Mouse (Mus musculus): ENCODE measurements around the gene Fuz. TPM values are rescaled to one million over a fixed set of nuclear protein-coding genes. Genes with fewer than 3 reads are reported as not detected.

The Fuz gene
- polyA plus RNA-seq, 1 experiment from 2014 or later: 30.1 TPM

DNA sequence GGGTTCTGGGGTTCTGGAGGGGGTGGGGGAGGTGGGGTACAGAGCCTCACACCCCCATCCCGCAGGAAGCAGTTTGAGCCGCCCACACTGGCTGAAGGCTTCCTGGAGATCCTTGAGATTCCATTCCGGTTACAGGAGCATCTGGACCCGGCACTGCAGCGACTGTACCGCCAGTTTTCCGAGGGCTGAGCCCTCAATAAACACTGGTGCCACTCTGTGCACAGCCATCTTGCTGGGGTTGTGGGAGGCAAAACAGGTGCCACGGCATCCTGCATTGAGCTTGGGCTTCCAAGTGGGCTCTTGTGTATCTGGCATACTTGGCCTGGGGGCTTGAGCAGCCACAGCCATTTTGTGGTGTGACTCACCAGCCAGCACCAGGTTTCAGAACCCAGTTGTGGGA is 33.4 kb upstream of the Fuz start:
- no peak overlapping the region for H3K9ac ChIP-seq
- no peak overlapping the region for H3K4me2 ChIP-seq (replicated peaks)
- H3K27ac ChIP-seq (replicated peaks): no peak overlapping the region
- peaks cover 56% of the 10 kb centered on the region for H3K36me3 ChIP-seq
- H3K9me3 ChIP-seq (replicated peaks): no peaks in the 10 kb centered on the region
- H3K4me3 ChIP-seq (replicated peaks): no peak overlapping the region
- ATAC-seq (ENCODE audit: insufficient number of reproducible peaks, low FRiP score, low TSS enrichment, low read depth): no peak
- H3K4me1 ChIP-seq: peaks cover 71% of the 10 kb centered on the region
- WGBS: 76% methylated on average over 8 of the region's 8 CpGs
- H3K27me3 ChIP-seq: no peaks in the 10 kb centered on the region

DNA sequence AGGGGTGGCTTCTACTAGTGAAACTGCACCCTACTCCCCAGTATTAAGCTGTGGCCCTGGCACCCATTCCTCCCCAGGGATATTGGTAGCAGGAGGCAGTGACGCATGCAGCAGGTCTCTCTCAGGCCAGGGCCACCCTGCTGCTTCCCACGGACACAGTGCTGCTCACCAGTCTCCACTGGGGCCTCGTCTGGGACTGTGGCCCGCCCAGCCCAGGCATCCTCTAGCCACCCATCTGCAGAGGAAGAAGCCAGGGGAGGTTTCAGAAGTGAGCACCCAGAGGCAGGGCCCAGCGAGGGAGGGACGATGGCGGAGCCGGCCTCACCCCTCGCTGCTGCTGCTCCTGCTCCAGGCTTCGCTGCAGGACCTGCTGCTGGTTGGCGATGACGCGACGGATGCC is 32.7 kb upstream of the Fuz start:
- Histone ChIP-seq H3K36me3 (peaks cover 56% of the 10 kb centered on the region), H3K27me3 (no peaks in the 10 kb centered on the region), H3K27ac (replicated peaks) (no peak overlapping the region), H3K4me3 (replicated peaks) (no peak overlapping the region), H3K9ac (no peak overlapping the region), H3K9me3 (replicated peaks) (no peaks in the 10 kb centered on the region), H3K4me2 (replicated peaks) (no peak overlapping the region), H3K4me1 (peaks cover 71% of the 10 kb centered on the region)
- WGBS: 80% methylated on average over 14 of the region's 14 CpGs
- no peak for ATAC-seq (ENCODE audit: insufficient number of reproducible peaks, low FRiP score, low TSS enrichment, low read depth)

DNA sequence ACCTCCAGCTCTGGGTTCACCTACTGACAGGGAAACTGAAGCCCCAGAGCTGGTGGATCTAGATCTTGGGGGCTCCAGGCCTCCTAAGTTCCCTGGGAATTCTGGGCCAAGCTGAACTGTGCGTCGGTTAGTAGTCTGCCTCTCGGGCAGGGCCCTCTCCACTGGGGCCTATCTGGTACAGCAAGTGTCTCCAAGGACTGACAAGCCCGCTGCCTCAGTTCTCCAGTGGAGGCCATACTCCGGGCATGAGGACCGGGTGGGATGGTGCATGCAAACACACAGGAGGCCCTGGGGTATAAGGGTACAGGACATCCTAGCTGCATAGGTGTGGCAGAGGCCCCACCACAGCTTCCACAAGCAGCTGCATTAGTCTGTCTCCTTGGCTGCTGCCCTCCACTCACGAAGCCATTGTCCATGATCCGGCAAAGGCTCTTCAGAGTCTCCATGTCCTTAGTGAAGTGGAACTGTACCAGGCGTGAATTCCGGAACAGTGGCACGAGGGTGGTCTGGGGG is 31.8 kb upstream of the Fuz start:
- no peaks in the 10 kb centered on the region for H3K27me3 ChIP-seq
- H3K4me2 ChIP-seq (replicated peaks): no peak overlapping the region
- H3K27ac ChIP-seq (replicated peaks): no peak overlapping the region; the same call in 1 of the 2 replicates
- H3K4me1 ChIP-seq: peaks cover 65% of the 10 kb centered on the region
- 86% methylated on average over 11 of the region's 11 CpGs for WGBS
- peaks cover 56% of the 10 kb centered on the region for H3K36me3 ChIP-seq
- no peak overlapping the region for H3K9ac ChIP-seq
- ATAC-seq (ENCODE audit: insufficient number of reproducible peaks, low FRiP score, low TSS enrichment, low read depth): no peak
- no peak overlapping the region for H3K4me3 ChIP-seq (replicated peaks)
- H3K9me3 ChIP-seq (replicated peaks): no peaks in the 10 kb centered on the region

DNA sequence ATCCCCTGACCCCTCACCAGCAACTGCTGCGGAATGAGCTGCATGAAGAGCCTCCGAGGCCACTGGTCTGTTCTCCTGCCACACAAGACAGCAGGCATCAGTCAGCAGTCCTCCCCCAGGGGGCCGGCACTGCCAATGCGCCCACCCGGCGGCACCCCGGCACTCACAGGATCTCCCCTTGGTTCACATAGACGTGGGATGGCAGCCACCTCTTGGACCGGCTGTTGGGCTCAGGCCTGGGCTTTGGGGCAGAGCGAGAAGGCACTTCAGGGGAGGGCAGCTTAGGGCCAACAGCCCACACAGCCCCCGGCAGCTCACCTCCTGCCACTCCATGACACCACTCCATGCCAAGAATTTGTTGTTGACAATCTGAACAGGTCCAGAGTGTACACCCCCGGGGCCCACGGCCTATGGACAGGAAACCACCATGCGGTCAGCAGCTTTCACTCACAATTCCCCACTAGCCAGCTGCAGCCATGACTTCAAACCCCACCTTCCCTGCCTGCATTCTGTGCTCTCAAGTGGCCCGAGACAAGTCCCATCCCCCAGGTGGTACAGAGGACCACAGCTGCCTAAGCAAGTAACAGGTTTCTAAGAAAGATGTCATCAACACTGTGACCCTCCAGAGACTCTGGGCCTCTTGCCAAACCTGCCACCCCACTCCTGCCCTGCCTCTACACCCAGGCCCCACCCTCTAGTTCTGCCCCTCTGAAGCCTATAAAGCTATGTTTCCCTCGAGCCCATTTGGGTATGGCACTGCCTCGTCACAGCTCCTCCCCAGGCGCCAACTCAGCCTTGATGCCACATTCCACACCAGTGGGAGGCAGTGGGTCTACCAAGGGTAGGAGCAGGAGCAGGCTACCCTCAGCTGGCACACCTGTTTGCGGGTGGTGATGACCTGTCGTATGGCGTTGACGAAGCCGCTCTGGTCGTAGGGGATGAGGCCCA is 31.0 kb upstream of the Fuz start:
- ATAC-seq (ENCODE audit: insufficient number of reproducible peaks, low FRiP score, low TSS enrichment, low read depth): no peak
- H3K4me3 ChIP-seq (replicated peaks): no peak overlapping the region
- no peaks in the 10 kb centered on the region for H3K27me3 ChIP-seq
- peaks cover 64% of the 10 kb centered on the region for H3K4me1 ChIP-seq
- WGBS: 78% methylated on average over 24 of the region's 24 CpGs
- peaks cover 52% of the 10 kb centered on the region for H3K36me3 ChIP-seq
- H3K9ac ChIP-seq: no peak overlapping the region
- H3K4me2 ChIP-seq (replicated peaks): no peak overlapping the region
- no peaks in the 10 kb centered on the region for H3K9me3 ChIP-seq (replicated peaks)
- H3K27ac ChIP-seq (replicated peaks): peak overlapping the region; percentile 74

DNA sequence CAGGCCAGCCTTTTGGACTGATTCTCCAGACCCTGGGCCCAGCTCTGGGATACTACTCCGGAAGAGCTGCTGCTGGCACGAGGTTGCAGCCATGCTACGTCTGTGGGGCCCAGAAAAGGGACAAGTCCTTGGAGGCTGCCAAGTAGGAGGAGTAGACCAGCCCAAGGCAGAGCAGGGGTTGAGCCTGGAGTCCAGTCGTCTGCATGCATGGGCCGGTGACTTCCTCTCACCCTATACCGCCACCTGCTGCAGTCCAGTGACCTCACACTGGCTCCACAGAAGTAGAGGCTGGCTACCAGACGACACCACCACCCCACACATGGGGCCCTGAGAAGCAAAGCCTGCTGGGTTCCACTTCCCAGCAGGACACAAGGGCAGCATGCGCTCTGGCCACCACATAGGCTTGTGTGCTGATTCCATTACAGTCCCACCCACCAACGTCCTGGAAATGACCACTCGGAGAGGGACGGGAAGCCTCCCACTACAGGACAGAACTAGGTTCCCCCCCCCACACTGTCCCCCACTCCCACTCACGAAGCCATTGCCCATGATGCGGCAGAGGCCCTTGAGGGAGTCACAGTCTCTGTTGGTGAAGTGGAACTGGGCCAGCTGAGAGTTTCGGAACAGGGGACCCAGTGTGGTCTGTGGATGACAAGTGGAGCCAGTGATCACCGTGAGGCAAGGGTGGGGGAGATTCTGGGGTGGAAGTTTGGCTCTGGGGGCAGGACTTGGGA is 29.4 kb upstream of the Fuz start:
- no peaks in the 10 kb centered on the region for H3K27me3 ChIP-seq
- WGBS: 45% methylated on average over 15 of the region's 15 CpGs
- H3K27ac ChIP-seq (replicated peaks): peak overlapping the region; percentile 74
- H3K4me2 ChIP-seq (replicated peaks): peak overlapping the region; percentile 89
- peak overlapping the region; percentile 95 for H3K4me3 ChIP-seq (replicated peaks)
- H3K9me3 ChIP-seq (replicated peaks): no peaks in the 10 kb centered on the region
- peaks cover 48% of the 10 kb centered on the region for H3K36me3 ChIP-seq
- H3K9ac ChIP-seq: no peak overlapping the region; the same call in 1 of the 2 replicates
- ATAC-seq (ENCODE audit: insufficient number of reproducible peaks, low FRiP score, low TSS enrichment, low read depth): no peak
- peaks cover 56% of the 10 kb centered on the region for H3K4me1 ChIP-seq

DNA sequence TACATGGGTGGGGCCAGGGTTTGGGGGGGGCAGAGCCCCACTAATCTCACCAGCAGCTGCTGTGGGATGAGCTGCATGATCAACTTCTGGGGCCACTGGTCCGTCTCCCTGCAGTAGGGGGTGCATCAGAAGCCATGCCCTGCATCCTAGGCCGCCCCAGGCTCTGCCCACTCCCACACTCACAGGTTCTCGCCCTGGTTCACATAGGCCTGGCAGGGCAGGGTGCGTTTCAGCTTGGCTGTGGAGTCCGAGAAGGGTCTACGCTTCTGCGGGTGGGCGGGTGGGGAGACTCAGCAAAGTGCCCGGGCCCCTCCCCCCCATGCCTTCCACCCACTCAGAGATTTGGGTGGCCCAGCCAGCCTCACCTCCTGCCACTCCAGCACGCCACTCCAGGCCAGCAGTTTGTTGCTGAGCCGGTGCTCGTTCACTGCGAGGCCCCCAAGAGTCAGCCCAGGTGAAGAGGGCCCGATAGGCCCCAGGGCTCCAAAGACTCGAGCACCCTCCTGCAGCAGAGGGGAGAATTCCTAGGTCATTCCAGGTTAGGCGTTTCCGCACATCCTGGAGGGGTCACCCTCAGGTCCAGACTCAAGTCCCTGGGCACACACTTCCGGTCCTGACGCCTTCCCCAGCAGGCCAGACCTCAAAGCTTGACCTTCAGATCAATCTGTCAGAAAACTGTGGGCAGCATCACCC is 28.7 kb upstream of the Fuz start:
- Histone ChIP-seq H3K9me3 (replicated peaks) (no peaks in the 10 kb centered on the region), H3K4me1 (peaks cover 56% of the 10 kb centered on the region), H3K4me3 (replicated peaks) (peak overlapping the region; percentile 95), H3K27me3 (no peaks in the 10 kb centered on the region), H3K4me2 (replicated peaks) (peak overlapping the region; percentile 89), H3K27ac (replicated peaks) (peak overlapping the region; percentile 100), H3K9ac (peak overlapping the region; percentile 27), H3K36me3 (peaks cover 41% of the 10 kb centered on the region)
- no peak for ATAC-seq (ENCODE audit: insufficient number of reproducible peaks, low FRiP score, low TSS enrichment, low read depth)
- 59% methylated on average over 19 of the region's 19 CpGs for WGBS

DNA sequence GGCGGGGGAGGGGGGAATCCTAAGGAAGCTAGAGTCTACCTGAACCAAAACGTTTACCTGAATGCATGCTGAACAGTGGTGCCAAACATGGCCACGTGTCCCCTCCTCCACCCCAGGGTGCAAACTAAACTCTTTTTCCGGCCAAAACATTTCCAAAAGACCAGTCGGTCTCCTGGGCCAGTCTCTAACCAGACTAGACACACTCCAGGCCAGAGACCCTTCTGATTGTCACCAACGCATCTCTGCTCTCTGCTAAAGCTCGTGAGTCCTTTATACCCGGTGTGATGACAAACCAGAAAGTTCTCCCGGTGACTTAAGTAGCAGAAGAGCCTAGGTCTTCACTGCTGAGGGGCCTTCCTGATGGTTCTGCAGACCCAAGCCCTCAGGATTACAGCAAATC is 28.1 kb upstream of the Fuz start:
- ATAC-seq (ENCODE audit: insufficient number of reproducible peaks, low FRiP score, low TSS enrichment, low read depth): no peak
- H3K36me3 ChIP-seq: peaks cover 35% of the 10 kb centered on the region
- no peaks in the 10 kb centered on the region for H3K27me3 ChIP-seq
- 39% methylated on average over 9 of the region's 9 CpGs for WGBS
- H3K9ac ChIP-seq: peak overlapping the region; percentile 100
- peak overlapping the region; percentile 89 for H3K4me2 ChIP-seq (replicated peaks)
- H3K4me3 ChIP-seq (replicated peaks): peak overlapping the region; percentile 95
- H3K9me3 ChIP-seq (replicated peaks): no peaks in the 10 kb centered on the region
- peak overlapping the region; percentile 100 for H3K27ac ChIP-seq (replicated peaks)
- H3K4me1 ChIP-seq: peaks cover 56% of the 10 kb centered on the region

DNA sequence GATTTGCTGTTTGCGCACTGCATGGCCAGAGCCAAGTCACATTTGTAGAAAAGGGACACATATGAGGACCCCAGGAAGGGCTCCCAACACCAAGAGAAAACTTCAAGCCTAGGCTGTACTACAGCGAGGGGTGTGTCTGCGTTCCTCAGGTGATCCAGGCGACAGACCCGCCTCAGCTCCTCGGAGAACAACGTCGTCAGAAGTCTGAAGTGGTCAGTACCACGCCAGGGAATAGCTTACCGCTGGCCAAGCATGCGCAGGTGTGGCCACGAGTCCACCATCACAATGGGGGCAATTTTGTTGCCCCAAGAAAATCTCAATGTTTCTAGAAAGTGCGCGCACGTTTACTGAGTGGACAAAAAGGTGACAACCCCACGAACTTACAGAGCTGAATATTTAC is 27.4 kb upstream of the Fuz start:
- H3K36me3 ChIP-seq: peaks cover 28% of the 10 kb centered on the region
- 4% methylated on average over 16 of the region's 16 CpGs for WGBS
- H3K9me3 ChIP-seq (replicated peaks): no peaks in the 10 kb centered on the region
- peak overlapping the region; percentile 100 for H3K27ac ChIP-seq (replicated peaks)
- H3K4me2 ChIP-seq (replicated peaks): peak overlapping the region; percentile 89
- H3K9ac ChIP-seq: peak overlapping the region; percentile 100
- ATAC-seq (ENCODE audit: insufficient number of reproducible peaks, low FRiP score, low TSS enrichment, low read depth): no peak
- peaks cover 54% of the 10 kb centered on the region for H3K4me1 ChIP-seq
- H3K4me3 ChIP-seq (replicated peaks): peak overlapping the region; percentile 95
- H3K27me3 ChIP-seq: no peaks in the 10 kb centered on the region

DNA sequence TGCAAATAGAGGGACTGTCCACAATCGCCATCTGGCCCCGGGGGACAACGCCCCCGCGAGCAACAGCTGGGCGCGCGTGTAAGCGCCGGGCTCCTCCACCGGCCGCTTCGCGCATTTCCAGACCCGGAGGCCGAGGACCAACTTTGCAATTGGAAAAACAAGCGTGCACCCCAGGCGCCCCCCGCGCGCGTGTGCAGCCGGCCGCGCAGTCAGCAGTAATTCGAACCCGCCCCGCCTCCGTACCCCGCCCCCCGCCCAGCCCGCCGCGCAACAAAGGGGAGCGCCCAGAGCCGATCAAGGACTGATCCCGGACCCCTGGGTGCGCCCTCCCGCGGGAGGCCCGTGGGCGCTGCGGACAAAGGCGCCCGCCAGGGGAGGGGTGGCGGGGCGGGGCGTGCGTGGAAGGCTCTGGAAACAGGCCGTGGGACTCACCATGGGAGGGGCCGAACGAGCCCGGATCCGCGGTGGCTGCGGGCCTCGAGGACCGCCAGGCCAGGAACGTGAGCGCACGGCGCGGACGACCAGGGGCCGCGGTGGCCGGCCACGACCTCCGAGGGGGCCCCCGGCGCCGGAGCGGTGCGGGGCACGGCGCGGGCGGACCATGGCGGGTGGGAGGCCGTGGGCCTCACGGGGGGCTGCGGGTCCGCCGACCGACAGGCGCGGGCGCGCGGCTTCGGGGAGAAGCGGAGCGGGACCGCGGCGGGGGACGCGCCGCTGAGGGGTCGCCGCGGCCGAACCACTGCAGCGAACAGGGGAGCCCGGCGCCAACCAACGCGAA is 26.8 kb upstream of the Fuz start:
- H3K27ac ChIP-seq (replicated peaks): peak overlapping the region; percentile 100
- H3K9me3 ChIP-seq (replicated peaks): no peaks in the 10 kb centered on the region
- H3K27me3 ChIP-seq: no peaks in the 10 kb centered on the region
- peak overlapping the region; percentile 100 for H3K9ac ChIP-seq
- WGBS: under 1% methylated on average over 84 of the region's 108 CpGs
- peak; percentile 72 for ATAC-seq (ENCODE audit: insufficient number of reproducible peaks, low FRiP score, low TSS enrichment, low read depth)
- H3K4me1 ChIP-seq: peaks cover 50% of the 10 kb centered on the region
- peaks cover 22% of the 10 kb centered on the region for H3K36me3 ChIP-seq
- peak overlapping the region; percentile 95 for H3K4me3 ChIP-seq (replicated peaks)
- peak overlapping the region; percentile 89 for H3K4me2 ChIP-seq (replicated peaks)

DNA sequence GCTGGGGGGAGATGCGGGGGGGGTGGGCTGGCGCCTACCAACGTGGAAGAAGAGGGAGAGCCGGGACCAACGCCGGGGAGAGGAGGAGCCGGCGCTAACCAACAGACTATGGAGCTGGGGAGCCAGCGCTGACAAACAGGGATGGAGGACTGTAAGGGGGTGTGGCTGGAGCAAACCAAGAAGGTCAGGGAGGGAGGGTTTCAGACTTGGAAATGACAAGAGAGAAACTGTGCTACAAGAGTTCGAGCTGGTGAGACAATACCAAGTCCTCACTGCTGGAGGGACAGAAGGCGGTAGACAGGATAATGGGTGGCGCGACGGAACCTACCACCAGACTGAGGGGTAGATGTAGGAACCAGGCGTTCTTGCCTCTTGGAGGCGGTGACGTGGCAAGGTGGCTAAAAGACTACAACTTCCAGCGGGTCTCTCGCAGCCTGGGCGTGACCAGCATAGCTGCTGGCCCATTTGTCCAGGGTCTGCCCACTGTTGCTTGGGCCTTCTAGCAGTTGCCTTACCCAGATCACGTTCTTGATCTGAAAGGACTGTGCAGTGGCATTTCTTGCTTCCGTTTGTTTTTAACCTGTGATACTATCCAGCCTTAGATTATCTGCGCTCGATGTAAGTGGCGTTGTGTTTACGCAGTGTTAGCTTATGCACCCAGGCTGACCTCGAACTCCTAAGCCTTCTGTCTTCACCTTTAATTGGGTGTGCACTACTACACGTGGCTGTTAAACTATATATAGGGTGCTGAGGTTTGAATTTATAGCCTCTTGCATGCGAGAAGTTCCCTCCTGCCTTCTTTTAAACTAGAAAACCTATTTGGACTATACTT is 26.0 kb upstream of the Fuz start, which contains the start of gene Ptov1:
TSS of gene Ptov1 (minus strand) at position 92 of the 832 bp plus-strand sequence.
- no peaks in the 10 kb centered on the region for H3K27me3 ChIP-seq
- peak within 1 kb of the TSS; percentile 100 for H3K27ac ChIP-seq (replicated peaks)
- ATAC-seq (ENCODE audit: insufficient number of reproducible peaks, low FRiP score, low TSS enrichment, low read depth): peak; percentile 93
- no peaks in the 10 kb centered on the region for H3K9me3 ChIP-seq (replicated peaks)
- H3K9ac ChIP-seq: peak within 1 kb of the TSS; percentile 100
- H3K4me2 ChIP-seq (replicated peaks): peak within 1 kb of the TSS; percentile 89
- peak within 1 kb of the TSS; percentile 95 for H3K4me3 ChIP-seq (replicated peaks)
- peaks cover 42% of the 10 kb centered on the region for H3K4me1 ChIP-seq
- peaks cover 14% of the 10 kb centered on the region for H3K36me3 ChIP-seq
- 8% methylated on average over 28 of the region's 29 CpGs for WGBS

Data from embryonic facial prominence, embryonic 15.5 days (tissue).